Mouse (Mus musculus) intestine, embryonic 16.5 days (tissue): Measurements from ENCODE around the gene Ghrh. TPM values are rescaled to one million over a fixed set of nuclear protein-coding genes. Genes with fewer than 3 reads are reported as not detected.
"Not testable (repeated sequence)": the region's sequence is repeated elsewhere in the genome, so short reads cannot be mapped to it uniquely, and the experiment has no call there.

ENCODE experiments used
- ATAC-seq: fragments of 200-750 bp; cut with Nextera tagmentation; 2 replicates; pipeline ENCODE4 v1.8.0; 2017; ENCODE audit warnings: moderate TSS enrichment, moderate library complexity
- H3K27ac ChIP-seq: fragments of 300-500 bp; sonication (generic); 2 replicates; pipeline ENCODE4 v1.5.1; 2014; ENCODE audit warnings: mild to moderate bottlenecking, low read length
- H3K27me3 ChIP-seq: fragments of 300-500 bp; sonication (generic); replicated peaks from 2 replicates; pipeline ENCODE4 v1.6.1; 2014; ENCODE audit warnings: low read length, control low read depth, mixed read lengths; ENCODE audit not compliant: control insufficient read depth, insufficient read depth
- H3K36me3 ChIP-seq: fragments of 300-500 bp; sonication (generic); 2 replicates; pipeline ENCODE4 v1.6.1; 2014; ENCODE audit warnings: low read length, control low read depth; ENCODE audit not compliant: control insufficient read depth, insufficient read depth
- H3K4me1 ChIP-seq: fragments of 300-500 bp; sonication (generic); 2 replicates; pipeline ENCODE4 v1.6.1; 2014; ENCODE audit warnings: low read length, control low read depth, mixed read lengths; ENCODE audit not compliant: control insufficient read depth, insufficient read depth
- H3K4me2 ChIP-seq: fragments of 300-500 bp; sonication (generic); 2 replicates; pipeline ENCODE4 v1.6.1; 2014; ENCODE audit warnings: low read depth, low read length, control low read depth
- H3K4me3 ChIP-seq: fragments of 300-500 bp; sonication (generic); 2 replicates; pipeline ENCODE4 v1.5.1; 2014; ENCODE audit warnings: mild to moderate bottlenecking, low read length
- H3K9ac ChIP-seq: fragments of 300-500 bp; sonication (generic); 2 replicates; pipeline ENCODE4 v1.6.1; 2014; ENCODE audit warnings: low read depth, low read length
- H3K9me3 ChIP-seq: fragments of 300-500 bp; sonication (generic); 2 replicates; pipeline ENCODE4 v1.6.1; 2016; ENCODE audit warnings: low read length, control low read depth; ENCODE audit not compliant: control insufficient read depth
- WGBS: fragments of 180-500 bp; shearing (Covaris S2); extraction: QIAGEN DNeasy Blood & Tissue Kit; methylation state at CpG from one replicate; pipeline ENCODE4 v1.1.7; 2014; 5-methylcytosine and 5-hydroxymethylcytosine counted together
- polyA plus RNA-seq: library from polyadenylated mRNA; unstranded; fragments of >200 nt; fragmentation: Nextera tagmentation; extraction: Ambion mirVana; gene quantifications from 2 replicates; pipeline ENCODE4 v1.2.1, GENCODE M21; 2015

The Ghrh gene
- 0.76 and 0.81 TPM in 2 replicates for polyA plus RNA-seq

GRCm38 (mm10) chr2:157347361-157348159 lies at the start of gene Ghrh:
Ghrh (minus strand) TSS chr2:157347506.
- H3K9ac ChIP-seq, result peak within 1 kb of the TSS; percentile 56
- no peaks in the 10 kb centered on the region for H3K36me3 ChIP-seq
- peaks cover 18% of the 10 kb centered on the region for H3K4me1 ChIP-seq
- peak; percentile 56 for ATAC-seq
- no peaks in the 10 kb centered on the region for H3K9me3 ChIP-seq
- H3K27ac ChIP-seq, result peak within 1 kb of the TSS; percentile 96
- WGBS, result 62% methylated on average over 26 of the region's 26 CpGs
- no peaks in the 10 kb centered on the region for H3K27me3 ChIP-seq
- no peak within 1 kb of the TSS for H3K4me3 ChIP-seq
- no peak within 1 kb of the TSS for H3K4me2 ChIP-seq

GRCm38 (mm10) chr2:157395960-157396359 lies 48.7 kb upstream of the Ghrh start:
- Histone ChIP-seq H3K4me3 (no peak overlapping the region), H3K9ac (no peak overlapping the region), H3K4me2 (no peak overlapping the region), H3K9me3 (peaks cover 5% of the 10 kb centered on the region), H3K27me3 (no peaks in the 10 kb centered on the region), H3K27ac (peak overlapping the region; percentile 7; the same call in 1 of the 2 replicates), H3K4me1 (peaks cover 14% of the 10 kb centered on the region), H3K36me3 (peaks cover 7% of the 10 kb centered on the region)
- no peak for ATAC-seq
- WGBS, result 54% methylated on average over 13 of the region's 13 CpGs

DNA sequence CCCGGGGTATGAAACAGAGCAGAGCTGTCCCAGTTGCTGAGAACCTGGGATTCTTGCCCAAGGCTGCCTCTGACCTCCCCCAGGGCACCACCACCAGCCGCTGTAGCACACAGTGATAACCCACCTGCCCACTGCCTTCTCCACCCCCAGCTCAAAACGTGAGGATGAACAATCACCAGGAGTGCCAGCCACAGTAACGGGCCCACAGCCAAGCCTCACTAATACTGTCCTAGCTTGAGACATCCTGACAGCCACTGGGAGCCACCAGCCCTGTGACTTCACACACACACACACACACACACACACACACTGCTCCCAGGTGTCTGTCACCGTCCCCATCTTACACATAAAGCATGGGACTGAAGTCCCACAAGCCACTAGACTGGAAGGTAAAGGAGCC lies 48.1 kb upstream of the Ghrh start:
- Histone ChIP-seq H3K27me3 (no peaks in the 10 kb centered on the region), H3K4me2 (no peak overlapping the region), H3K4me1 (peaks cover 14% of the 10 kb centered on the region), H3K27ac (peak overlapping the region; percentile 72), H3K9ac (0 out of 2 replicates have a peak overlapping the region, but pooled peaks have one; percentile 26), H3K9me3 (peaks cover 5% of the 10 kb centered on the region), H3K36me3 (peaks cover 7% of the 10 kb centered on the region), H3K4me3 (no peak overlapping the region)
- no peak for ATAC-seq
- 49% methylated on average over 5 of the region's 5 CpGs for WGBS

- H3K9ac ChIP-seq, result 0 out of 2 replicates have a peak overlapping the region, but pooled peaks have one; percentile 26
- no peak overlapping the region for H3K4me3 ChIP-seq
- WGBS, result 42% methylated on average over 6 of the region's 6 CpGs
- 0 out of 2 replicates have a peak overlapping the region, but pooled peaks have one; percentile 1 for H3K4me2 ChIP-seq
- peak overlapping the region; percentile 72 for H3K27ac ChIP-seq
- H3K4me1 ChIP-seq, result peaks cover 14% of the 10 kb centered on the region
- H3K27me3 ChIP-seq, result no peaks in the 10 kb centered on the region
- peaks cover 7% of the 10 kb centered on the region for H3K36me3 ChIP-seq
- peaks cover 5% of the 10 kb centered on the region for H3K9me3 ChIP-seq
- ATAC-seq, result peak; percentile 75
Observed at GRCm38 (mm10) chr2:157394868-157395267, 47.6 kb upstream of the Ghrh start.

GRCm38 (mm10) chr2:157393549-157393948 lies 46.2 kb upstream of the Ghrh start:
- Histone ChIP-seq H3K9me3 (peaks cover 4% of the 10 kb centered on the region), H3K4me1 (peaks cover 14% of the 10 kb centered on the region), H3K27ac (no peak overlapping the region), H3K9ac (no peak overlapping the region), H3K4me2 (no peak overlapping the region), H3K36me3 (peaks cover 7% of the 10 kb centered on the region), H3K4me3 (no peak overlapping the region), H3K27me3 (no peaks in the 10 kb centered on the region)
- WGBS, result 98% methylated on average over 4 of the region's 4 CpGs
- no peak for ATAC-seq

DNA sequence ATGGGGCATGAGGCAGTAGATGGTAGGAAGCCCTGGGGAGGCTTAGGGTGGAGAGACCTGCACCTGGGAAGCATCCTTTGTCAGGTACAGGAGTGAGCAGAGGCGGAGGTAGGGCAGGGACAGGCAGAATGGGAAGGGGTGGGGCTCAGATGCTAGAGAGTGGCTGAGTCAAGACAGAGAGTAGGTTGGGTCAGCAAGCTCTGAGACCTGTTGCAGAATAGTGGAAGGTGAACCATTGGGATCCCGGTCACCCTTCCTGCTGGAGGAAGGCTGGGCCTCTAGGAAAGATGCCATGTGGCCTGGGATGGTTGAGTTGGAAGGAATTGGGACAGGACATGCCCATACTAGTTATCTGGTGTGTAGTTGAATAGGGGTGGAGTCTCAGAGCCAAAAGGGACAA lies 45.0 kb upstream of the Ghrh start:
- peaks cover 14% of the 10 kb centered on the region for H3K4me1 ChIP-seq
- no peaks in the 10 kb centered on the region for H3K27me3 ChIP-seq
- 94% methylated on average over 2 of the region's 2 CpGs for WGBS
- no peak overlapping the region for H3K4me2 ChIP-seq
- H3K36me3 ChIP-seq, result no peaks in the 10 kb centered on the region
- H3K9ac ChIP-seq, result no peak overlapping the region
- H3K27ac ChIP-seq, result no peak overlapping the region
- H3K9me3 ChIP-seq, result no peaks in the 10 kb centered on the region
- no peak overlapping the region for H3K4me3 ChIP-seq
- ATAC-seq, result no peak

- Histone ChIP-seq H3K9me3 (no peaks in the 10 kb centered on the region), H3K36me3 (no peaks in the 10 kb centered on the region), H3K27me3 (no peaks in the 10 kb centered on the region), H3K27ac (no peak overlapping the region), H3K4me1 (peaks cover 7% of the 10 kb centered on the region; the same call in 1 of the 2 replicates), H3K9ac (no peak overlapping the region), H3K4me3 (no peak overlapping the region), H3K4me2 (no peak overlapping the region)
- WGBS, result 91% methylated on average over 7 of the region's 7 CpGs
- no peak for ATAC-seq
Observed at GRCm38 (mm10) chr2:157389591-157389921, 42.2 kb upstream of the Ghrh start.

DNA sequence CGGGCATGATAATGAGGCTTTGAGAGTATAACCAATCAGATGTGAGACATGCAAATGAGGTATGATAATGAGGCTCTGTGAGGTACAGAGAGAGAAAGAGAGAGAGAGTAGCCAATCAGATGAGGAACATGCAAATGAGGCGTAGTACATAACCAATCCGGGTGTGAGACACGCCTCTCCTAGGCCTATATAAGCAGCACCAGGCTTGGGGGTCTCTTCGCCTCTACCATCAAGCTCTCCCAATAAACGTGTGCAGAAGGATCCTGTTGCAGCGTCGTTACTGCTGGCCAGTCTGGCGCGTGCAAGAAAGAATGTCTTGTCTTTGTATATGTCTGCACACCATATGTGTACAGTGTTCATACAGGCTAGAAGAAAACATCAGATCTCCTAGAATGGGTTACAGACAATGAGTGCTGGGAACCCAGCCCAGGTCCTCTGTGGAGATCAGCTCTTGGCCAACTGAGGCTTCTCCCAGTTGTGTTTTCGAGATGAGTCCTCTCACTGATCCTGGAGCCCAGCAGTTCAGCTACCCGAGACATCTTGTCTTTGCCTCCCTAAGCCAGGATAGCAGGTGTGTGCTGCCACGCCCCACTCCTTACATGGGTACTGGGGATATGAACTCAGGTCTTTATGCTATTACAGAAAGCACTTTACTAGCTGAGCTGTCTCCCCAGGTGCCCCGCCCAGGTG lies 41.7 kb upstream of the Ghrh start:
- H3K9me3 ChIP-seq, H3K36me3 ChIP-seq, H3K4me2 ChIP-seq, H3K4me3 ChIP-seq, H3K9ac ChIP-seq, H3K27me3 ChIP-seq, H3K4me1 ChIP-seq, H3K27ac ChIP-seq, ATAC-seq: not testable (repeated sequence)
- WGBS, result 94% methylated on average over 13 of the region's 14 CpGs

DNA sequence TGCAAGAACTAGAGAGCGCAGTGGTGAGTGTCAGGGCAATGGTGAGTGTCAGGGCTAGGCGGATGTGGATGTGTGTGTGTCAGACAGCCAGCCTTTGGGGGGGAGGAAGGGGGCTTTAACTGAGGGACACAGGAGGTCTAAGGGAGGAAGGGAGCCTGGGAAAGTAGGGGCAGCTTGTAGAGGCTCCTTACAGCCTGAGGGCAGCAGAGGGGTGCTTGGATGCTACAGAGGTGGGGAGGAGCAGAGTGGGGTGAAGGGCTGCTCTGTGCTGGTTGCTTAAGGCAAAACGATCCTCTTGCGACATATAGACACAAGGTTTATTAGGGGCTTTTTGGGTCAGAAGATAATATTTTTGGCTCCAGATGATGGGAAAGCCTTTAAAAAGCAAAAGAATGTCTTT lies 37.5 kb upstream of the Ghrh start:
- ATAC-seq, result no peak
- WGBS, result 77% methylated on average over 4 of the region's 4 CpGs

More for the DNA sequence above, 37.5 kb upstream of the Ghrh start:
- Histone ChIP-seq H3K4me1 (peaks cover 4% of the 10 kb centered on the region; the same call in 1 of the 2 replicates), H3K36me3 (no peaks in the 10 kb centered on the region), H3K9ac (no peak overlapping the region), H3K4me3 (no peak overlapping the region), H3K4me2 (no peak overlapping the region), H3K27ac (no peak overlapping the region), H3K9me3 (no peaks in the 10 kb centered on the region), H3K27me3 (no peaks in the 10 kb centered on the region)
